11 mouse cellular contexts compared by ENCODE assay signal in genomic region chr4:141311908-141312307, GRCm38 (mm10). TPM values are rescaled to one million over a fixed set of nuclear protein-coding genes. Genes with fewer than 3 reads are reported as not detected.
A peak's percentile ranks its signal among the peaks of the same experiment; 100 is the strongest.
DNase-seq lines count a peak whose midpoint lies in the region; ATAC-seq lines count a peak whose summit lies in the region.
"Had no signal": no experiment of that assay in that cellular context is flagged by ENCODE, and none has a peak within 500 bp of the region (broad histone marks: within the 10 kb centered on the region; RNA-seq: fewer than 3 reads in every experiment).

No protein-coding gene starts in this region.

- ATAC-seq in hindbrain, embryonic 16.5 days = 0 out of 2 replicates have a peak, but pooled peaks have one; percentile 46
- no peak for ATAC-seq in hindbrain, embryonic 14.5 days (ENCODE audit: low FRiP score)
- no peak for ATAC-seq in embryonic facial prominence, embryonic 15.5 days (ENCODE audit: insufficient number of reproducible peaks, low FRiP score, low TSS enrichment, low read depth)
- ATAC-seq in midbrain, embryonic 13.5 days = peak; percentile 57
- ATAC-seq in megakaryocyte, adult 5-6 weeks (ENCODE audit: poor library complexity, severe bottlenecking) = no peak

- H3K9ac ChIP-seq in hindbrain, embryonic 16.5 days (ENCODE audit: low read depth, low read length) = no peak overlapping the region
- no peak overlapping the region for H3K9ac ChIP-seq in hindbrain, embryonic 14.5 days
- H3K9ac ChIP-seq in embryonic facial prominence, embryonic 15.5 days = no peak overlapping the region
- H3K9ac ChIP-seq in midbrain, embryonic 13.5 days (replicated peaks) = no peak overlapping the region

- no peak for DNase-seq in hindbrain, embryonic 14.5 days (ENCODE audit: low spot score)
- peak; percentile 54 for DNase-seq in R1 (ENCODE audit: low read depth, low spot score)
- DNase-seq in left cerebral cortex, postnatal 25 days (ENCODE audit: low spot score in 2 of 2) = no peak
- DNase-seq: adrenal gland, postnatal 36 days; cerebellum, adult 18-20 months; gastrocnemius, postnatal 14 days; left cerebral cortex, postnatal 4 days had no signal

- WGBS in hindbrain, embryonic 16.5 days = 70% methylated on average over 2 of the region's 2 CpGs
- WGBS in hindbrain, embryonic 14.5 days = 78% methylated on average over 2 of the region's 2 CpGs
- 71% methylated on average over 2 of the region's 2 CpGs for WGBS in embryonic facial prominence, embryonic 15.5 days
- 61% methylated on average over 2 of the region's 2 CpGs for WGBS in midbrain, embryonic 13.5 days

- no peaks in the 10 kb centered on the region for H3K27me3 ChIP-seq in hindbrain, embryonic 16.5 days (replicated peaks; ENCODE audit: control insufficient read depth, insufficient read depth, low read length)
- no peaks in the 10 kb centered on the region for H3K27me3 ChIP-seq in hindbrain, embryonic 14.5 days (ENCODE audit: control insufficient read depth, insufficient read depth, low read length)
- no peaks in the 10 kb centered on the region for H3K27me3 ChIP-seq in embryonic facial prominence, embryonic 15.5 days
- H3K27me3 ChIP-seq in midbrain, embryonic 13.5 days = no peaks in the 10 kb centered on the region

- intact Hi-C loops in left cerebral cortex, postnatal 25 days (cut with DNase I) = no loop called here

- H3K4me3 ChIP-seq in hindbrain, embryonic 16.5 days (ENCODE audit: low read length) = no peak overlapping the region
- H3K4me3 ChIP-seq in hindbrain, embryonic 14.5 days (replicated peaks; ENCODE audit: low read length) = no peak overlapping the region
- H3K4me3 ChIP-seq in embryonic facial prominence, embryonic 15.5 days (replicated peaks) = no peak overlapping the region
- no peak overlapping the region for H3K4me3 ChIP-seq in midbrain, embryonic 13.5 days (replicated peaks)

- no peaks in the 10 kb centered on the region for H3K36me3 ChIP-seq in hindbrain, embryonic 16.5 days (ENCODE audit: control insufficient read depth, insufficient read depth, low read length)
- H3K36me3 ChIP-seq in hindbrain, embryonic 14.5 days (replicated peaks; ENCODE audit: control insufficient read depth, insufficient read depth) = no peaks in the 10 kb centered on the region
- no peaks in the 10 kb centered on the region for H3K36me3 ChIP-seq in embryonic facial prominence, embryonic 15.5 days
- peaks cover 8% of the 10 kb centered on the region for H3K36me3 ChIP-seq in midbrain, embryonic 13.5 days

- H3K9me3 ChIP-seq in hindbrain, embryonic 16.5 days (ENCODE audit: control insufficient read depth, low read length) = no peaks in the 10 kb centered on the region
- H3K9me3 ChIP-seq in hindbrain, embryonic 14.5 days (ENCODE audit: control insufficient read depth, low read length) = no peaks in the 10 kb centered on the region
- H3K9me3 ChIP-seq in embryonic facial prominence, embryonic 15.5 days (replicated peaks) = no peaks in the 10 kb centered on the region
- no peaks in the 10 kb centered on the region for H3K9me3 ChIP-seq in midbrain, embryonic 13.5 days

- no peak overlapping the region for H3K27ac ChIP-seq in hindbrain, embryonic 16.5 days (ENCODE audit: low read depth, low read length)
- no peak overlapping the region for H3K27ac ChIP-seq in hindbrain, embryonic 14.5 days
- 0 out of 2 replicates have a peak overlapping the region, but pooled peaks have one; percentile 34 for H3K27ac ChIP-seq in embryonic facial prominence, embryonic 15.5 days (replicated peaks)
- H3K27ac ChIP-seq in midbrain, embryonic 13.5 days = peak overlapping the region; percentile 10; the same call in 1 of the 2 replicates

- peaks cover 6% of the 10 kb centered on the region; the same call in 1 of the 2 replicates for H3K4me1 ChIP-seq in hindbrain, embryonic 16.5 days (ENCODE audit: control insufficient read depth, insufficient read depth, low read depth, low read length)
- peaks cover 18% of the 10 kb centered on the region for H3K4me1 ChIP-seq in hindbrain, embryonic 14.5 days (replicated peaks; ENCODE audit: control insufficient read depth, insufficient read depth, low read length)
- peaks cover 55% of the 10 kb centered on the region for H3K4me1 ChIP-seq in embryonic facial prominence, embryonic 15.5 days
- peaks cover 53% of the 10 kb centered on the region for H3K4me1 ChIP-seq in midbrain, embryonic 13.5 days (replicated peaks)

- no peak overlapping the region for H3K4me2 ChIP-seq in hindbrain, embryonic 16.5 days (ENCODE audit: low read length)
- no peak overlapping the region for H3K4me2 ChIP-seq in hindbrain, embryonic 14.5 days (replicated peaks)
- 0 out of 2 replicates have a peak overlapping the region, but pooled peaks have one; percentile 1 for H3K4me2 ChIP-seq in embryonic facial prominence, embryonic 15.5 days (replicated peaks)
- no peak overlapping the region for H3K4me2 ChIP-seq in midbrain, embryonic 13.5 days (replicated peaks)

RNA-seq across cellular contexts. Expression of gene Epha2, which starts 10.9 kb away (rescaled TPM):
- polyA plus RNA-seq in hindbrain, embryonic 16.5 days (2015; fragmentation: Nextera tagmentation; extraction: Ambion mirVana) = 1.1 TPM in 2 replicates
- 0.64 and 0.95 TPM in 2 replicates for polyA plus RNA-seq in hindbrain, embryonic 14.5 days (2014; fragmentation: Nextera tagmentation; extraction: Ambion mirVana)
- polyA plus RNA-seq in embryonic facial prominence, embryonic 15.5 days (2015; fragmentation: Nextera tagmentation; extraction: Ambion mirVana) = 7.4 and 7.6 TPM in 2 replicates
- polyA plus RNA-seq in midbrain, embryonic 13.5 days (2015; fragmentation: Nextera tagmentation; extraction: Ambion mirVana) = 3.5 and 4.7 TPM in 2 replicates
- 1 to 10 TPM in 1 of 2 experiments, under 1 TPM in 1; 0.82 to 1.2 TPM for total RNA-seq in left cerebral cortex, postnatal 25 days (2021)
- 1.1 TPM in 2 replicates for total RNA-seq in megakaryocyte, adult 5-6 weeks (2015)
- 1.3 and 2.1 TPM in 2 replicates for total RNA-seq in megakaryocyte, adult 5-6 weeks (2017)

RNA-seq across cellular contexts. Expression of gene Fam131c, which starts 56.1 kb away (rescaled TPM):
- 44.3 and 49.8 TPM in 2 replicates for polyA plus RNA-seq in hindbrain, embryonic 16.5 days (2015; fragmentation: Nextera tagmentation; extraction: Ambion mirVana)
- polyA plus RNA-seq in hindbrain, embryonic 14.5 days (2014; fragmentation: Nextera tagmentation; extraction: Ambion mirVana) = 40.1 and 50.4 TPM in 2 replicates
- 3.6 and 4.3 TPM in 2 replicates for polyA plus RNA-seq in embryonic facial prominence, embryonic 15.5 days (2015; fragmentation: Nextera tagmentation; extraction: Ambion mirVana)
- polyA plus RNA-seq in midbrain, embryonic 13.5 days (2015; fragmentation: Nextera tagmentation; extraction: Ambion mirVana) = 7.8 and 10.1 TPM in 2 replicates
- total RNA-seq in left cerebral cortex, postnatal 25 days (2021) = 1 to 10 TPM; 3.1 to 3.5 TPM
- not detected in 2 replicates for total RNA-seq in megakaryocyte, adult 5-6 weeks (2015)
- total RNA-seq in megakaryocyte, adult 5-6 weeks (2017) = not detected in 2 replicates

Comparison
In these comparisons a context has a peak if more than half of its experiments do, and no peak if none do; other contexts are left out.
1. ATAC-seq: peak in hindbrain, embryonic 16.5 days (single experiment) and midbrain, embryonic 13.5 days (single experiment); none in hindbrain, embryonic 14.5 days (single experiment), embryonic facial prominence, embryonic 15.5 days (single experiment) and megakaryocyte, adult 5-6 weeks (single experiment).
2. H3K27ac ChIP-seq: peak in embryonic facial prominence, embryonic 15.5 days (single experiment) and midbrain, embryonic 13.5 days (single experiment); none in hindbrain, embryonic 16.5 days (single experiment) and hindbrain, embryonic 14.5 days (single experiment).